Mouse (Mus musculus): ENCODE data around the gene Arfgef2. TPM values are rescaled to one million over a fixed set of nuclear protein-coding genes. Genes with fewer than 3 reads are reported as not detected.

Arfgef2 gene
- polyA plus RNA-seq, 1 experiment from 2014 or later, result 4.2 TPM

DNA sequence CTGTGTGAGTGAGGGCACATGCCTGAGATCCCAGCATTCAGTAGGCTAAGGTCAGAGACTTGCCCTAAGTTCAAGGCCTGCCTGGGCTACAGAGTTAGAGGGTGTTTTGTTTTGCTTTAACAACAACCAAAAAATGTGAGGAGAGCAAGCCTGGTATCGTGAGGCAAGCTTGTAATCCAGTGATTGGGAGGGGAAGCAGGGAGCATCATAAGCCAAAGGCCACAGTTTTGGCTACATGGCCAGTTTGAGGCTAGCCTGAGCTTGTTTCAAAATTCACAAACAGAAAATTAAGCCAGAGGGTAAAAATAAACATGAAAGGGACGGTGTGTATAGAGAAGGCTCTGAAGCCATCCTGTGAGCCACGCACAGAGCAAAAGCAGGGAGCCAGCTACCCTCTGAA, 80.8 kb downstream of the Arfgef2 start:
- 77% methylated on average over 3 of the region's 3 CpGs for WGBS
- Histone ChIP-seq H3K9ac (ENCODE audit: low read depth, low read length) (no peak overlapping the region), H3K4me2 (ENCODE audit: low read length) (no peak overlapping the region), H3K4me1 (ENCODE audit: control insufficient read depth, insufficient read depth, low read depth, low read length) (no peaks in the 10 kb centered on the region), H3K4me3 (ENCODE audit: low read length) (no peak overlapping the region), H3K27me3 (replicated peaks; ENCODE audit: control insufficient read depth, insufficient read depth, low read length) (no peaks in the 10 kb centered on the region), H3K27ac (ENCODE audit: low read depth, low read length) (no peak overlapping the region), H3K9me3 (ENCODE audit: control insufficient read depth, low read length) (no peaks in the 10 kb centered on the region), H3K36me3 (ENCODE audit: control insufficient read depth, insufficient read depth, low read length) (peaks cover 14% of the 10 kb centered on the region)
- no peak for ATAC-seq

DNA sequence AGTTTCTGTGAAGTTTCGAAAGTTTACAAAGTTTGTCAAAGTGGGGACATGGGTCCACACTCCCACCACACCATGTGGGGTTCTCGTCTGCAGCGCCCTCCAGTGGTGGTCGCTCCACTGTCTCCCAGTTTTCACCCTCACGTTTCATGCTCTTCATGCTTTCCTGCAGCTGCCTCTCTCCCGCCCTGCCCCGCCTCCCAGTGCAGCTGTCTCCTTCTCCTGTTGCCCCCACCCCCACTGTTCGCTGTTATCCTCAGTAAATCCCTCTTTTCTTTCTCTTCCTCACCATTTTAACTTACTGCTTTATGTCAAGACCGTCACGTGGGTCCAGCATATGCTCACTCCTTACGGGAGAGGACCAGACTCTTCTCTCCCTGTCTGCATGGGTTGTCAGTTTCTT, 82.4 kb downstream of the Arfgef2 start:
- WGBS, result 31% methylated on average over 11 of the region's 11 CpGs
- Histone ChIP-seq H3K4me2 (ENCODE audit: low read length) (no peak overlapping the region), H3K9ac (ENCODE audit: low read depth, low read length) (no peak overlapping the region), H3K4me1 (ENCODE audit: control insufficient read depth, insufficient read depth, low read depth, low read length) (no peaks in the 10 kb centered on the region), H3K36me3 (ENCODE audit: control insufficient read depth, insufficient read depth, low read length) (peaks cover 17% of the 10 kb centered on the region), H3K4me3 (ENCODE audit: low read length) (no peak overlapping the region), H3K27ac (ENCODE audit: low read depth, low read length) (no peak overlapping the region), H3K27me3 (replicated peaks; ENCODE audit: control insufficient read depth, insufficient read depth, low read length) (no peaks in the 10 kb centered on the region), H3K9me3 (ENCODE audit: control insufficient read depth, low read length) (no peaks in the 10 kb centered on the region)
- no peak for ATAC-seq

DNA sequence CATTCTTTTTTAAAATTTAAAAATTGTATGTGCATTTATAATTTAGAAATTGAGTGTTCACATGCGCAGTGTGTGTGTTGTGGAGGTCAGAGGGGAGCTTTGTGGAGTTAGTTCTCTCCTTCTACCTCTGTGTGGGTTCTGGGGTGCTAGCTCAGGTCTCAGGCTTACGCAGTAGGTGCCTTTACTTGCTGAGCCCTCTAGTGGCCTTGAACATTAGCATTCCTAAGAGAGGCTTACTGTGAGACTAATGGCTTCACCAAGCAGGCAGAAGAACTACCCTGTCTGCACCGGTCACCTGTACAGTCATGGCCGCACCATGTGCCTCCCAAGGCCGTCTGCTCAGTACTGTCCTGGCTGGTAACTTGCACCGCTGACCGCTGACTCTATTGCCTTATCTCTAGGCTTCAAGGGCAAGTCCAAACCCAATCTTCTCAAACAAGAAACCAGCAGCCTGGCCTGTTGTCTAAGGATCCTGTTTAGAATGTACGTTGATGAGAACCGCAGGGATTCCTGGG, 86.0 kb downstream of the Arfgef2 start:
- H3K27ac ChIP-seq (ENCODE audit: low read depth, low read length), result no peak overlapping the region
- no peak overlapping the region for H3K4me2 ChIP-seq (ENCODE audit: low read length)
- H3K27me3 ChIP-seq (replicated peaks; ENCODE audit: control insufficient read depth, insufficient read depth, low read length), result no peaks in the 10 kb centered on the region
- H3K9ac ChIP-seq (ENCODE audit: low read depth, low read length), result no peak overlapping the region
- no peak overlapping the region for H3K4me3 ChIP-seq (ENCODE audit: low read length)
- H3K9me3 ChIP-seq (ENCODE audit: control insufficient read depth, low read length), result no peaks in the 10 kb centered on the region
- ATAC-seq, result no peak
- peaks cover 17% of the 10 kb centered on the region for H3K36me3 ChIP-seq (ENCODE audit: control insufficient read depth, insufficient read depth, low read length)
- no peaks in the 10 kb centered on the region for H3K4me1 ChIP-seq (ENCODE audit: control insufficient read depth, insufficient read depth, low read depth, low read length)
- 77% methylated on average over 9 of the region's 9 CpGs for WGBS

DNA sequence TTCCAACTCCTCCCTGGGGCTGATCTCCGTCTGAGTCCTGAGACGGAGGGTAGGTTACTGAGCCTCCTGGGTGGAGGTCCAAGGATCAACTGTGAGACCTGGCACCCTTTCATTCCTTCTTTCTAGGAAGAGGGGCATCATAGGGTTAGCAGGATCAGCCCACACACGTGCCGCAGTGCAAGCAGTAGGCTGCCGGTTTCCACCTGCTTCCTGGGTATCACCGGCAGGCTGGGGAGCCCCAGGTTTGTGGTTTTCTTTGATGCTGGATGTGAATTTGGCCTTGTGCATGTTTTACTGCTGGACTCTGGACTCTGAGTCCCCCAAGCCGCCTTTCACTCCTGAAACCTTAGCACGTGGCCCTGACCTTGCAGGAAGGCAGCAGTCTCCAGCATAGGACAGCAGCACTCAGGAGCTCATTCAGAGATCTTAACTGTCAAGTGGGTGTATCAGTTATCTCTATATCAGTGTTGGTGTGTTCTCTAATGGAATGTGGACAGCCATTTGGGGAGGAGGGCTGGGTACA, 86.8 kb downstream of the Arfgef2 start:
- ATAC-seq, result no peak
- no peaks in the 10 kb centered on the region for H3K27me3 ChIP-seq (replicated peaks; ENCODE audit: control insufficient read depth, insufficient read depth, low read length)
- no peak overlapping the region for H3K4me2 ChIP-seq (ENCODE audit: low read length)
- 93% methylated on average over 8 of the region's 8 CpGs for WGBS
- no peaks in the 10 kb centered on the region for H3K9me3 ChIP-seq (ENCODE audit: control insufficient read depth, low read length)
- peaks cover 17% of the 10 kb centered on the region for H3K36me3 ChIP-seq (ENCODE audit: control insufficient read depth, insufficient read depth, low read length)
- H3K4me1 ChIP-seq (ENCODE audit: control insufficient read depth, insufficient read depth, low read depth, low read length), result no peaks in the 10 kb centered on the region
- no peak overlapping the region for H3K9ac ChIP-seq (ENCODE audit: low read depth, low read length)
- no peak overlapping the region for H3K27ac ChIP-seq (ENCODE audit: low read depth, low read length)
- H3K4me3 ChIP-seq (ENCODE audit: low read length), result no peak overlapping the region

DNA sequence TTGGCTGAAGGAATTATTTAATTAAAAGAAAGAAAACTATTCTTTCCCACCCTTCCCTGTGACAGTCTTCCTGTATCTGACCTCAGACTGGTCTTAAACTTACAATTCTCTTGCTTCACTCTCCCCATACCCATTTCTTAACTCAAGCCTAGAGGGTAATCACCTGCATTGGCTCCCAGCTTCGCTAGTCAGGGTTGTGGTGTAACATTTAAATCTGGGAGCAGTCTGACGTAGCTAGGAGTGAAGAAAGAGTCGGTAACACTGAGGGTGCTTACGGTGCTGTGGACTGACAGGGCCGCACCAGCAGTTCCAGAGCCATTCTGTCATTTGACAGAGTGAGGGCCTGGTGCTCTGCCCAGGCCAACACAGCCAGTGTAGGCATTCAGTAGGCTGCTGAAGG, 87.6 kb downstream of the Arfgef2 start:
- no peaks in the 10 kb centered on the region for H3K4me1 ChIP-seq (ENCODE audit: control insufficient read depth, insufficient read depth, low read depth, low read length)
- H3K9ac ChIP-seq (ENCODE audit: low read depth, low read length), result no peak overlapping the region
- no peaks in the 10 kb centered on the region for H3K27me3 ChIP-seq (replicated peaks; ENCODE audit: control insufficient read depth, insufficient read depth, low read length)
- no peaks in the 10 kb centered on the region for H3K9me3 ChIP-seq (ENCODE audit: control insufficient read depth, low read length)
- 97% methylated on average over 5 of the region's 5 CpGs for WGBS
- no peak overlapping the region for H3K4me2 ChIP-seq (ENCODE audit: low read length)
- peaks cover 17% of the 10 kb centered on the region for H3K36me3 ChIP-seq (ENCODE audit: control insufficient read depth, insufficient read depth, low read length)
- H3K27ac ChIP-seq (ENCODE audit: low read depth, low read length), result no peak overlapping the region
- no peak overlapping the region for H3K4me3 ChIP-seq (ENCODE audit: low read length)
- ATAC-seq, result no peak

DNA sequence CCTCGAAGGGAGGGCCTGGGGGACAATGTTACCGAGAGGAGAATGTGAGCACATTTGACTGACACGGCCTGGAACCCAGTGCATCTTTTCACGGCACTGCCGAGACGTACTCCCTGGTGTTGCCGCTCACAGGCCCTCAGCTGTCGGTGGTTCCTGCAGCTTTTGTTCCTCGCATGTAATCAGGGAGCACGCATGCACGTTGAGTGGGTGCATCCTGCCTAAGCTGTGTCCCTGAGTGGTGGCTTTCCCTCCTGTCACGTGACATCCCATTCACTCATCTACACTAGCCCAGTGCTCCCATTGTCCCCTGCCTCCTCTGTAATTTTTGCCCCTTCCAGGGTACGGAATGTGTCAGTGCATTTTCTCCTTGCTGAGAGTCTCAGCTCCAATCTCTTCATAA, 91.0 kb downstream of the Arfgef2 start:
- no peak overlapping the region for H3K4me3 ChIP-seq (ENCODE audit: low read length)
- no peaks in the 10 kb centered on the region for H3K27me3 ChIP-seq (replicated peaks; ENCODE audit: control insufficient read depth, insufficient read depth, low read length)
- no peaks in the 10 kb centered on the region for H3K4me1 ChIP-seq (ENCODE audit: control insufficient read depth, insufficient read depth, low read depth, low read length)
- ATAC-seq, result no peak
- H3K9me3 ChIP-seq (ENCODE audit: control insufficient read depth, low read length), result no peaks in the 10 kb centered on the region
- peaks cover 17% of the 10 kb centered on the region for H3K36me3 ChIP-seq (ENCODE audit: control insufficient read depth, insufficient read depth, low read length)
- H3K4me2 ChIP-seq (ENCODE audit: low read length), result no peak overlapping the region
- 62% methylated on average over 13 of the region's 13 CpGs for WGBS
- no peak overlapping the region; the same call in 1 of the 2 replicates for H3K27ac ChIP-seq (ENCODE audit: low read depth, low read length)
- peak overlapping the region; percentile 9; the same call in 1 of the 2 replicates for H3K9ac ChIP-seq (ENCODE audit: low read depth, low read length)

DNA sequence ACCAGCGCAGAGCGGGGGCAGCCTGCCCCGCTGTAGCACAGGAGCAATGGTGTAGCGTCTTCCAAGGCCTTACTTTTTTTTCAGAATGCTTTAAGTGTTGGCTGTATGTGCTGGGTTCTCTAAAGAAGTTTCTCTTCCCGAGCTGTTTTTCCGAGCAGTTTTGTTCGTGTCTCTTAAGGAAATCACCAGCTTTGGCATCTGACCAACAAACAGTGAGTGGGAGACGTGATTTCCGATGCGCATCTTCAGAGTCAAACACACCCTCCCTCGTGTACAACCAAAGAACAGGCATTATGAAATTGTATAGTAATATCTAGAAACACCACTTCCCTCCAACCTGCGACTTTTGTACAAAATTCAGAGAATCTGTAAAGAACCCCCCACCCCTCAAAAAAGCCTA, 91.6 kb downstream of the Arfgef2 start:
- no peak for ATAC-seq
- no peak overlapping the region for H3K4me2 ChIP-seq (ENCODE audit: low read length)
- H3K36me3 ChIP-seq (ENCODE audit: control insufficient read depth, insufficient read depth, low read length), result peaks cover 13% of the 10 kb centered on the region
- no peak overlapping the region for H3K9ac ChIP-seq (ENCODE audit: low read depth, low read length)
- WGBS, result 83% methylated on average over 12 of the region's 12 CpGs
- no peak overlapping the region for H3K4me3 ChIP-seq (ENCODE audit: low read length)
- no peaks in the 10 kb centered on the region for H3K27me3 ChIP-seq (replicated peaks; ENCODE audit: control insufficient read depth, insufficient read depth, low read length)
- no peaks in the 10 kb centered on the region for H3K4me1 ChIP-seq (ENCODE audit: control insufficient read depth, insufficient read depth, low read depth, low read length)
- H3K9me3 ChIP-seq (ENCODE audit: control insufficient read depth, low read length), result no peaks in the 10 kb centered on the region
- H3K27ac ChIP-seq (ENCODE audit: low read depth, low read length), result no peak overlapping the region

DNA sequence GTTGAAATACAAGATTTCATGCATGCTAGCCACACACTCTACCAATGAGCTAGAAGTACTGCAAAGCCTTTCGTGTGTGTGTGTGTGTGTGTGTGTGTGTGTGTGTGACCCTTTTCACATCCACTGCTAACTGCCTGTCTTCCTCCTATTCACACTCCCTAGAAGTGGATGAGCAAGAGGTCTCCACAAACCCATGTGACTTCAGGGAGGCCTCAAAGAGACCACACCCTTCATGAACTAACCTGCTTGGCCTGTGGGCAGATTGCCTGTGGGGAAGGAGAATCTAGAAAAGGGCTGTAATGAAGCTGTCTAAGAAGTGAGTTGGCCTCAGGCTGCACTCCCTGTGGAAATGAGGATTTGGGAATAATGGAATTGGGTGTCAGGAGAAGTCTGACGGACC, 93.8 kb downstream of the Arfgef2 start:
- no peaks in the 10 kb centered on the region for H3K4me1 ChIP-seq (ENCODE audit: control insufficient read depth, insufficient read depth, low read depth, low read length)
- no peak overlapping the region for H3K4me2 ChIP-seq (ENCODE audit: low read length)
- no peaks in the 10 kb centered on the region for H3K27me3 ChIP-seq (replicated peaks; ENCODE audit: control insufficient read depth, insufficient read depth, low read length)
- no peaks in the 10 kb centered on the region for H3K9me3 ChIP-seq (ENCODE audit: control insufficient read depth, low read length)
- no peak overlapping the region for H3K9ac ChIP-seq (ENCODE audit: low read depth, low read length)
- 75% methylated on average over 2 of the region's 2 CpGs for WGBS
- no peak overlapping the region for H3K4me3 ChIP-seq (ENCODE audit: low read length)
- no peak overlapping the region for H3K27ac ChIP-seq (ENCODE audit: low read depth, low read length)
- no peak for ATAC-seq
- H3K36me3 ChIP-seq (ENCODE audit: control insufficient read depth, insufficient read depth, low read length), result peaks cover 7% of the 10 kb centered on the region

DNA sequence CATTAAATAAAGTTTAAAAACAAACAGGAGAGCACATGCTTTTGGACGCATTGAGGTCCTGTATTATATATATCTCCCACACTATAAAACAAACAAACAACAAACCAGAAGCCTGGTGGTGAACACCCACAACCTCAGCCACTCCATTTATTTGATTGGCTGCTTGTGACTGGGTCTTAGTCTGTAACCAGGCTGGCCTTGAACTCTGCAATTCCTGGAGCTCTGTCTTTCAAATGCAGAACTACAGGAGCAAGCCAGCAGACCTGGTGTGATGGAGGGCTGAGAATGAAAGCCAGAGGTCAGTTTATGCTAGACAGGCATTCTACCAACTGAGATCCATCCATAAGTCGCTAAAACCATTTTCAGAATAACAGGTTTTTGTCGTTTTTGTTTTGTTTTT, 94.4 kb downstream of the Arfgef2 start:
- Histone ChIP-seq H3K4me2 (ENCODE audit: low read length) (no peak overlapping the region), H3K27me3 (replicated peaks; ENCODE audit: control insufficient read depth, insufficient read depth, low read length) (no peaks in the 10 kb centered on the region), H3K4me1 (ENCODE audit: control insufficient read depth, insufficient read depth, low read depth, low read length) (no peaks in the 10 kb centered on the region), H3K27ac (ENCODE audit: low read depth, low read length) (no peak overlapping the region), H3K9ac (ENCODE audit: low read depth, low read length) (no peak overlapping the region), H3K9me3 (ENCODE audit: control insufficient read depth, low read length) (no peaks in the 10 kb centered on the region), H3K36me3 (ENCODE audit: control insufficient read depth, insufficient read depth, low read length) (peaks cover 4% of the 10 kb centered on the region), H3K4me3 (ENCODE audit: low read length) (no peak overlapping the region)
- WGBS, result 71% methylated on average over 3 of the region's 3 CpGs
- no peak for ATAC-seq

Measured in hindbrain, embryonic 16.5 days (tissue).